Mouse (Mus musculus) liver, embryonic 18 days (tissue): ENCODE data around the gene Tmem254a. TPM values are rescaled to one million over a fixed set of nuclear protein-coding genes. Genes with fewer than 3 reads are reported as not detected.

Experiments
- polyA plus RNA-seq: library from polyadenylated mRNA; depleted of rRNA; stranded (reverse); fragments of >200 nt; gene quantifications from 2 replicates; pipeline ENCODE4 v1.2.3, GENCODE M21; 2012; rRNA removed

Tmem254a gene
- 1.7 and 2.9 TPM in 2 replicates for polyA plus RNA-seq

DNA sequence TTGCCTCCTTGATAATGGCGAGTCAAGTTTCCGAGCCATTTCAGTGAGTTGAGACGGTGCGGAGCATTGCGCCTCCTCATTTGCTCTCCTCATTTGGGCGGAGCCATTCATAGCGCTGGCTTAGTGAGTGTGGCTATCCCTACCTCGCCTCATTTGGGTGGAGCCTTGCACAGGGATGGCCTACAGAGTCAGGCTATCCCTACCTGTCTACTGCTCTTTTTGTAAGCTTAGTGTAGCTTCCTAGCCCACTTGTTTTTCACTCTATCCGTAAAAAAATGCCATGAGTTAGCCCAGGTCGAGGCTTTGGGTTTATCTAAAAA lies at the start of gene Tmem254a:
Gene Tmem254a, minus strand, starts transcription at position 111 of the 320 bp plus-strand sequence.

GRCm38 (mm10) chr14:25938004-25938403 lies 10.5 kb upstream of the Tmem254a start, which contains the start of gene Cphx1:
TSS of gene Cphx1 (plus strand) at chr14:25938304.

DNA sequence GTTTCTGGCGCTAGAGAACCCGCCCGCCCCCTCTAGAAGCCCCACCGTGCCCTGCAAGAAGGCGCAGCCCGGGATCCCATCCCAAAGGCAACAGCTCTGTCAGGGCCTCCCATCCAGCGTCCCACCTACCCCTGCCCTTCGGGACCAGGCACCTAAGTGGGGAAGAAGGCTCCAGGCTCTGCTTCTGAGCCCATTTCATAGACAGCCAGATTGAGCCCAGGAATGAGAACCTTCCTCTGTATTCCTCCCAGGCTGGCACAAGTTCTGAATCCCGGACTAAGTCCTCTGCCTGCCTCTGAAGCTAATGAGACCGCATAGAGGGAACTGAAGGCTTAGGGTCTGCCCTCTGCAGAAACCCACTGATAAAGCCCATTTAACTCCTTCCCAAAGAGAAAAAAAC lies 24.5 kb downstream of the Tmem254a start, which contains the start of gene Plac9a:
Gene Plac9a, minus strand, starts transcription at position 101 of the 400 bp plus-strand sequence.

Other genes starting within 250 kb of the Tmem254a start
- 46.5 and 52.0 TPM in 2 replicates for gene Ppif, start 233.5 kb downstream of the Tmem254a start, polyA plus RNA-seq
- gene Zcchc24, start 158.6 kb downstream of the Tmem254a start, polyA plus RNA-seq: 16.4 and 23.3 TPM in 2 replicates
- gene Anxa11, start 85.5 kb downstream of the Tmem254a start, polyA plus RNA-seq: 13.4 and 14.4 TPM in 2 replicates
- 0.34 and 0.60 TPM in 2 replicates for gene Plac9a, start 24.6 kb downstream of the Tmem254a start, polyA plus RNA-seq
- gene Cphx1, start 10.6 kb upstream of the Tmem254a start, polyA plus RNA-seq: 0.35 TPM in 1 of 2 replicates, not detected in the other
- gene Duxbl1, start 50.9 kb upstream of the Tmem254a start, polyA plus RNA-seq: 0.12 and 0.18 TPM in 2 replicates
- gene Gm9780, start 115.0 kb upstream of the Tmem254a start, polyA plus RNA-seq: 8.0 and 9.0 TPM in 2 replicates
- gene Tmem254c, start 139.7 kb upstream of the Tmem254a start, polyA plus RNA-seq: 13.1 and 17.1 TPM in 2 replicates
- gene Cphx2, start 153.8 kb upstream of the Tmem254a start, polyA plus RNA-seq: 0.12 and 0.23 TPM in 2 replicates
- gene Cphx3, start 154.6 kb upstream of the Tmem254a start, polyA plus RNA-seq: 0.03 and 0.29 TPM in 2 replicates
- not detected in 2 replicates for gene Duxbl2, start 190.7 kb upstream of the Tmem254a start, polyA plus RNA-seq